Mouse (Mus musculus): ENCODE results near the gene Retsat. TPM values are rescaled to one million over a fixed set of nuclear protein-coding genes. Genes with fewer than 3 reads are reported as not detected.
A peak's percentile ranks its signal among the peaks of the same experiment; 100 is the strongest.

Gene Retsat
- 1 to 10 TPM; 2.7 to 4.1 TPM for polyA plus RNA-seq (2017; shearing (Covaris generic))

DNA sequence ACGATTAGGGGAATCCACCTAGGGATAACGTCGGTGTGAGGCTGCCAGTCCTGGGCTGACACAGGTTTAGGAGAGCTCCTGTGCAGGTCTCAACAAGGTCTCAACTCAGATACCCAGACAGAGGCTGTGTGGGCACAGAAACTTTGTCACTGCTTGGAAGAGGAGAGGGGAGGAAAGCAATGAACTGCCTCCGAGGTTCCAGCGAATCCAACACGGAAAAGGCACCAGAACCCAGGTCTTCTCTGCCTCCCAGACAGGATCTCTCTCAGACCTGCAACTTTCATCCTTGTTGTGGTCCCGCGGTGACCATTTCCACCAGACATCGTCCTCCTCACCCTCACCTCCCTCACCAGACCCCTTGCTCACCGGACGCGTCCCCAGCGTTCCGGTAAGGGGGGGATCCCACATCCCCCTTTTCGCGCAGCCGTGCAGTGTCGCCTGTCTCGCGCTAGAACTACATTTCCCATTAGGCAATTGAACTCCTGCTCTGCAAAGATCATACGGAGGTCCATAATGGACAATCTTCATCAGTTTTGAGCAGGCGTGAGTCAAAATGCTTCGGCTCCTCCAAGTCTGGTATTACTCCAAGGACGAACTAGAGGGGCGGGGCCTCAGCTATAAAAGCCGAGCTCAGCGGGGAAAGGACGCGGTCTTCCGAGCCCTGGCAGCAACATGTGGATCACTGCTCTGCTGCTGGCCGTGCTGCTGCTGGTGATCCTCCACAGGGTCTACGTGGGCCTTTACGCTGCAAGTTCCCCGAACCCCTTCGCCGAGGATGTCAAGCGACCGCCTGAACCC is at the start of gene Retsat, which contains the start of gene Elmod3:
Gene Retsat, plus strand, starts transcription at position 520 of the 798 bp plus-strand sequence.
Gene Elmod3, minus strand, starts transcription at position 458 of the 798 bp plus-strand sequence.
- peak; percentile 77 for ATAC-seq

DNA sequence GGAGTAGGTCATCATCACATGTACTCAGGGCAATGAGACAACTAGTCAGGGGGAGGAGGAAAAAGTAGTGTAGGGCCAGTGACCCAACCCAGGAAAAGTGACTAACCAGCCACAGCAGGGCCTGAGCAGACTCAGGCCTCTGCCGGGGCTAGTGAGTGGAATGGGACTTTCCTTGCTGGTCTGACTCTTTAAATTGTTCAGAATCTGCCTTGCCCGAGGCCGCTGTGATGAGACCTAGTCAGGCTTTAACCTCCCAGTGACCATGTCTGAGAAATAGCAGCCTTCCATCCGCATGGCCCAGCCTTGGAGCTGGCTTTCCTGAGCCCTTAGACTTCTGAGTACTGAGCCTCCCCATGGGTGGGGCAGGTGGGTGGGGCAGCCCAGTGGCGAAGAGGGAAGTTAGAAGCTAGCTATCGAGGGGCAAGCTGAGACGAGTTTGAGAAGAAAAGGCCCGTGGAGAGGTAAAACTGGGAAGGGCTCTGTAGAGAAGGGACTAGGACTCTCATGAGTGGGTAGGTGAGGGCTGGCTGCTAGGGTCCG is 49.2 kb upstream of the Retsat start:
- ATAC-seq = no peak

DNA sequence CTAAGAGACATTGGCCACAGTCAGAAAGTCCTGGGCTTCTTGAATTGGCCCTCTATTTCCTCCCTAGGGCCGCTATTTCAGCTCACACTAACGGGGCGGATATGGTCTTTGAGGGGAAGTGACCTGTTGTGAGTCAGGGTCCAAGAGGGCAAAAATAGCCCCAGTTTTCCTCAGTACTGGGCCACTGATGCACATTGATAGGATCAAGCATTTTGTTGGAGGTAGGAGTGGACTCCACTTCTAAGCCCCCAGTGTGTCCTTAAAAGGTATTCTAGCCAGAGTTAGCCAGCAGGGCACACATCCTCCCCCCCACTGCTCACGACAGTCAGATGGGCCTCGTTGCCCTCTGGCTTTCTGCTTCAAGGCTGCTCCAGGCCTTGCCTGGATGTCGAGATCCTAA is 48.2 kb upstream of the Retsat start:
- no peak for ATAC-seq

DNA sequence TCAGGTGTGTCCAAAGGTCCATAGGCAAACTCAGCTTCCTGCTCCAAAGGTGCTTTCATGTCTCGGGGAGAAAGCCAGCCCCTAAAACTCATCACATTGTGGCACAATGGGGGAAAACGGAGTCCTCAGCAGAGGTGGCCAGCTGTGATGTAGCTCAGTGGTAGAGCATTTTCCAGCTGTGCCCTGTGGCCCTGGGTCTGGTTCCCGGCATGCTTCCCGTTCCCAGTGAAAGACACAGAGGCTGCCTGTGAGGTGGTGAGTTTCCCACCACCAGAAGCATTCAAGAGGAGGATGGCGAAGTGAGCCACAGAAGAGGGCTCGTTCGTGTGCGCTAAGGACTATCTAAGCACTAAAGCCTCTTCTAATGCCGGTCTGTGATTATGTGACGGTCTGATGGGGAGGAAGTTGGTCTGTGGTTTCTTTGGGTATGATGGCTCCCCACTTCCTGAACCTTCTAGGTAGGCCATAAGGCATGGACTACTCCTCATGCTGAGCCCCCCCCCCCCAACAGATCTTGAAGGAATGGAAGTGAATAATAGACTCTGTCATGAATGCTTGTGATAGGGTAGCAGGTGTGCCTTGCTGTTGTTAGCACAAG is 47.7 kb upstream of the Retsat start:
- peak; percentile 48 for ATAC-seq

DNA sequence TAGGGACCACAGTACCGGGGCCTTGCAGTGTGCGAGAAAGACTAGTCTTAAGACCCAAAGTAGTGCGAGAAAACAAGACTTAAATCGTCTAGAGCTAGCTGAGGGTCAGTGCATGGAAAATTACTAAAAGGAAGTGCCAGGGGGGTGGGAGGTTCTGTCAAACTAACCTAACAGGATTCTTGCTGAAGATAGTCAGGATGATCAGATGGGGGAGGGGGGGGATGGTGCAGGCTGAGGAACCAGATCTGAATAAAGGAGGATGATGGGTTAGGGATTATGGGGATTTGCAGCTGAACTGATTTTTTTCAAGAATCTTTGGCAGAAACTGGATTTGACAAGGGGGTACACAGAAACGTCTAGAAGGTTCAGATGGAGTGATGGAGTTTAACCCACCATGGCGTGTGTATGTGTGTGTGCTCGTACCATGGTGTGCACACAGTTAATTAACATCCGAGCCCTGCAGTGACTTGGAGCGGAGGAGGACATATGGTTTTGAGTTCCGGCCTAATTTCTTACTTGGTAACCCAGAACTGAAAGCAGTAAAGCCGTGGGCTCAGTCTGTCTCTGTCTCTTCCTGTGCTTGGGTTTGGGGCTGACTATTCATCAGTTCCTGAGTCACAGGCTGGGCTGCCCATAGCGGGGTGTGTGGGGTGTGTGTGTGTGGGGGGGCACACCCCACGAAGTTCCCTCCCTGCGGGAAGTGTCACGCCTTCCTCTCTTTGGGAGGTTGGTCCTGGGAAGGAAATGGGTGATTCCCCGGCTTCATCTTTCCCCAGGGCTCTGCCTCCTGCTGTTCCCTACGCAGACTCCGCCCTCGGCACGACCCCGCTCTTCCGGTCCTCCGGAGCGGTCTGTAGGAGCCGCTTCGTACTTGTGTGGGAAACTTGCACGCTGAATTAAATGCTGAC is 45.9 kb upstream of the Retsat start:
- ATAC-seq = peak; percentile 83

DNA sequence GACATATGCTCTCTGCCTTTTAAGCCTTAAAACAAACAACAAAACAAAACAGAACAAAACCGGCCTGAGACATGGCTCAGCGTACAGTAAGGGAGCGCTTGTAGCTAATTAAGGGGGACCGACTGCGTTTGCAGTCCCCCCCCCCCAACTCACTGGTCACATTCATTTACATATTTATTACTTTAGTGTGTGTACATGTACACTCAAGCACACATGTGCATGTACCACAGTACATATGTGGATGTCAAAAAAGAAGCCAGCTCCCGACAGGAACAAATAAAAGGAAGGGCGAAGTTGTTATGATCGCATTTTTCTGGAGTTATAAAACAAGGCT is 45.2 kb upstream of the Retsat start:
- no peak for ATAC-seq

DNA sequence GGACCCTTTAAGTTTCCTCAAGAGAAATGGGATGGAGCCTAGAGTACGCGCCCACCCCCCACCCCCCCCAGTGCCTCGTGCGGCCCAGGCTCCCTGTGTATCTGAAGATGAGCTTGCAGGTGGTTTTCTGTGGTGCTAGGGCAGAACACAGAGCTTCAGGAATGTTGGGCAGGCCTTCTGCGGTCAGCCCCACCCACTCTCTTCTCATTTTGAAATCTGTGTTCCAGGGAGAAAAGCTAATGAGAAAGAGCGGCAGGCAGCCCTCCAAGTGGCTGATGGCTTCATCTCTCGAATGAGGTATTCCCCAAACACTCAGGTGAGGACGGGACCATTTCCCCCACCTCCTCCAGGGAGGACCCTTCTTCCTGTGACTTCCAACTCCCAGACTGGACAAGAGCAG is 37.5 kb upstream of the Retsat start:
- no peak for ATAC-seq

DNA sequence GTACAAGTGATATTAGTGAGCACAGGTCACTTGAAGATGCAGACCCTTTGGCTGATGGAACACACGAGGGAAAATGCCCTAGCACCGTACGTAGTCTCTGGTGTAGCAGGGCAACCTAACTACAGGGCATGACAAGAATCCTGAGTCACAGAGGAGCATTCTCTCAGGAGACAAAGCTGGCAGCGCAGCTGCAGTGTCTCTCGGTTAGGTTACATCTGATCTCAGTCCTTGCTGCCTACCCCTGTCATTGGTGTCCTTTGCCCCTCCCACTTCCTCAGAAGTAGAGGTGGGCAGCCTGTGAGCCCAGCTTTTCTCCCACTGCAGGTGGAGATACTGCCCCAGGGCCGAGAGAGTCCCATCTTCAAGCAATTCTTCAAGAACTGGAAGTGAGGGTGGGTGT is 35.8 kb upstream of the Retsat start:
- no peak for ATAC-seq

DNA sequence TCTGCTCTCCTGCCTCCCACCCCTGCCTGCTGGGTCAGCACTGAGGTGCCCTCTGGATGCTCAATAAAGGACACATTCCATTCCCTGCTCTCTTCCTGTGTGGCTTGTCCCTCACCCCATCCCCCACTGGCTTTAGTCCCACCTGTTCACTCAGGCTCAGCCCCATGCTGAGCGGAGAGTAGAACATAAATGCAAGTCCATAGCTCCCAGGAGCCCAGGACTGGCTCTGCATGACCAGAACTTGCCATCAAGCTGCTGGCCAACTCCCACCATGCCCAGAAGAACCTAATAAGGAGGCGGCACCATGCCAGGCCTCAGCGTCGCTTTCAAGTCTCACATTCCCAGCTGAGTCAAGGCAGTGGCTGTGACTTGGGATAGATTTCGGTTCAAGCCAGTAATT is 35.4 kb upstream of the Retsat start:
- no peak for ATAC-seq

DNA sequence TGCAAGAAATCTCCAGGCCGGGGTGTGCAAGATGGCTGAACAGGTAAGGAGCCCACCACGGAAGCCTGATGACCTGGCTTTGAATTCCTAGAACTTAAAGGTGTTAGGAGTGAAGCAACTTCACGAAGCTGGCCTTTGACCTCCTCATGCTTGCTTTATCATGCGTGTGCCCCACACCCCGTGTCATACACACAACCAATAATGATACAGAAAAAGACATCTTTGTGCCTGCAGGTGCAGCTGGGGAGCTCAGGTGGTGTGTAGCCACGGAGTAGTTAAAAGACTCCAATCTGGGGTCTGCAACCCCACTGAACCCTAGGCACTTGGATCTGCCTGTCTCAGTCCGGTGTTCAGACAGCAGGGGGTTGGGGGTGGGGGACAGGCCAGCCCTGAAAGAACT is 32.8 kb upstream of the Retsat start:
- no peak for ATAC-seq

DNA sequence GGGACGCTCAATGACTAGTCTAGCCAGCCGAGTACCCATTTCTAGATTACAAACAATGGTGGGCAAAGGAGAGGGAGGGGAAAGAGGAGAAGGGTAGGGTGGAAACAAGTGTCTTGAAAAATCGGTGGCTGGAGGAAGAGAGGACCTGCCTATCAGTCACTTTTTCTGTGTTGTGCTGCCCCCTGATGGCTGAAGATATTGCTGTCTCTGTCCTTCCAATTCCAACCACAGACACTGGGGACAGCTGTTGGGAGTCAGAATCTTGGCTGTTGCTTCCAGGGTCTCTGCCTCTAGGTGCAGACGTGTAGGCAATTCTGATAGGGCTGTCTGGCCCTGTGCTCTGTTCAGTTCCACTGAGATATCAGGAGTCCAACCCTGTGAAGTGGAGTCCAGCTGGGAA is 32.2 kb upstream of the Retsat start:
- ATAC-seq = peak; percentile 91

DNA sequence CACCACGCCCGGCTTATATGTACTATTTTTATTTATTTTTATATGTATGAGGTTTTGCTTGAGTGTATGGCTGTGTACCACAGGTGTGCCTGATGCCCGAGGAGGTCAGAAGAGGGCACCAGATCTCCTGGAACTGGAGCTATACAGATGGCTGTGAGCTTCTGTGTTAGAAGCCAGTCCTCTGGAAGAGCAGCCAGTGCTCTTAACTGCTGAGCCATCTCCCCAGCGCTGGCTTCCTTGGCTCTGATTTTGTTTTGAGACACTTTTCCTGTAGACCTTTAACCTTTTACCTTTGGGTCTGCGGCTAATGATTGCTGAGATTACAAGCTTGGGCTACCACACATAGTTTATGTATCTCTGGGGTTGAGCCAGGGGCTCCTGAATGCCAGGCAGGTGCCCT is 30.8 kb upstream of the Retsat start:
- ATAC-seq = no peak

DNA sequence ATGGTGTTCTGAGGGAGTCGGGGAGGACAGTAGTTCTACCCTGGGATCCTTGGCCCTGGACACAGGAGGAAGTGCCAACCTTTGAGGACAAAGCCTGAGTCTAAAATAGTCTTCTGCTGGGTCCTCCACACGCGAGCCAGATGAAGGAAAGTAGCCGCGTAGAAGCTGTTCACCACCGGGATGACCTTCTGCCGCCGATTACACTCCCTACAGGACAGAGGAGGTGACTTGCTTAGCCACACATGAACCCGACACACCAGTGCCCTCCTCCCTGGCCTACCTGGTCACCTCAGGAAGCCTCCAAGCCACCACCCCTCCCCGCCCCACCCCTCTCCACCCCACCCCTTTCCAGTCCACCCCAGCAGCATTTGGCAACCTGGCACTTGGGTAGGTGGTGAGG is 29.5 kb upstream of the Retsat start:
- no peak for ATAC-seq

DNA sequence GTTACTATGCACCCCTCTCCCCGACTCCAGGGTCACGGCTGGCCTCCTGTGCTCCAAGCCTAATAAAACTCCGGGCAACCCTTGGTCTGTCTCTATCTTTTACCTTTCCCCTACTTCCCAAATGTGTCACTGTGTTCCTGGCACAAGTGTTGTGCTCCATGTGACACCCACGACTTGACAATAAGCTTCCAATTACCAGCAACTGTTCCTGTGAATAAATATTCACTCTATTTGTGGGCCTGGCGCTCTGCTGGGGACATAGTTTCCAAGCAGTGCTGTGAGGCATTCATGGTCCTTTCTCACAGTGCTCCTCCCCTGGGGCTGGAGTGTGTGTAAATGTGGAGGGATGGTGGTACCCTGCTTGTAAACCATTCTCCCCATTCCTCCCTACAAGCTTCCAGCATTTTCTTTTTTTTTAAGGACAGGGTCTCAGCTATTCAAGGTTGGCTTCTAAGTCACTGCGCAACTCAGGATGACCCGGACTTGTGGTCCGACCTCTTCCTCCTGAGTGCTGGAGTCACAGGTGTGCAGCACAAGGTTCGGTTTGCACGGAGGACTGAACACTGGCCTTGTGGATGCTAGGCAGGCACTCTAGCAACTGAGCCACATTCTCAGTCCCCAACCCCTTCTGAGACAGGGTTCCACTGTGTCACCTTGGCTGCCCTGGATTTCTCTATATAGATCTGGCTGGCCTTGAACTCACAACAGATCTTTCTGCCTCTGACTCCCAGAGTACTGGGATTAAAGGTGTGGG is 27.5 kb upstream of the Retsat start:
- no peak for ATAC-seq

DNA sequence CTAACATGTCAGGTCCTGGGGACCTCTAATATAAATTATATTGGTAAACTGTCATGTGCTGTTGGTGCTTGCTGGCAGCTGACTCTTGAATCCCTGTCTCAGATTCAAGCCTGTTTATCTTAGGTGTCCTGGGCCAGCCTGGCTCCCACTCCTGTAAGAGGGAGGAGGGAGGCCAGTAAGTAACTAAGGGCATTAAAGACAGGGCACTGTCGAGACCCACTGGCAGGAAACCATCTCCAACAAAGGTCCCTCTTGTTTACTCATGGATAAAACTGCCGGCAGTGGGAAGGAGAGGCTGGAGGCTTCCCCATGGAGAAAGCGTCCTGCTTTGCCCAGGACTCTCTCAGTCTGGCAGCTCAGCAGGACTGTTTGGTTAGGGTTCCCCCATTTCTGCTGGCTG is 26.4 kb upstream of the Retsat start:
- ATAC-seq = no peak

DNA sequence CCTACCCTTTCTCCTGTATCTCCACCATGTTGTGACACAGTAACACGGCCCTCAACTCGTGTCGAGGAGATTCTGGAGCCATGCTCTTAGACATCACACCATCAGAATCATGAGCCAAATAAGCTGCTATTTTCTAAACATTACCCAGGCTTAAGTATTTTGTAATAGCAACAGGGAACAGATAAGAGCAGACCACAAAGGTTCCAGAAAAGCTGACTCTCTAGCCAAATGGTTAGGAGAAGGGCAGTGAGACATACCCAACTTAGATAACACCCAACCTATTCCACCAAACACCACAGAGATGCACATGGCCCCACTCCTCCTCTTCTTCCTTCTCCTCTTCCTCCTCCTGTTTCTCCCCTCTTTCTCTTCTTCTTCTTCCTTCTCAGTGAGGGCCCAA is 22.2 kb upstream of the Retsat start:
- ATAC-seq = no peak

DNA sequence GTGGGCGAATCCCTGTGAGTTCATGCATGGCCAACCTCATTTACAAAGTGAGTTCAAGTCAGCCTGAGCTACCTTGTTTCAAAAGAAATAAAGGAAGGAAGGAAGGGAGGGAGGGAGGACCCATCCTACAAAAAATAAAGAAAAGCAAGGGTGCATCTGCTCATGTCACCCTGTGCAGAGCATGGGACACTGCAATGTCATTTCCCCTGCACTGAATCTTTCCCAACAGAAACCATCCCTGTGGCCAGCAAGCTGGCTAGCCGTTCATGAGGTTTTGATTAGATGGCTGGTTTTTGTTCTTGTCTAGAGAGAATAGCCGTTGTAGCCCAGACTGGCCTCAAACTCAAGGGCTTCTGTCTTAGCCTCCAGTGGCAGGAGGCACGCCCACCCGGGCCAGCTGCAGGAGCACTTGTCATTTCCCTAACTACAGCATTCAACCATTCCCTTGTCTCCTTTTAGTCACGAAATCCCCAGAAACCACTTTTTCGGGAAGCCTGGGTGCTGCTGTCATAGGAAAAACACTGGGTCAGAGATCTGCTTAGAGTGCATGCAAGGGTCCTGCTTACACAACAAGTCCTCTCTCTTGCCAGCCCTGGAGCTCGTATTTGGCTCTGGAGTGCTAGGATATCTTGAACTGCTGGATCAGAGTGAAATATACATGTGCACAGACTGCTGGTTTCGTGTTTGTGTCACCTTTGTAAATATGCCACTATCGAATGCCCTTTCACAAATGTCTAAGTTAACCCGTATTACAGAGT is 16.5 kb upstream of the Retsat start:
- ATAC-seq = no peak

DNA sequence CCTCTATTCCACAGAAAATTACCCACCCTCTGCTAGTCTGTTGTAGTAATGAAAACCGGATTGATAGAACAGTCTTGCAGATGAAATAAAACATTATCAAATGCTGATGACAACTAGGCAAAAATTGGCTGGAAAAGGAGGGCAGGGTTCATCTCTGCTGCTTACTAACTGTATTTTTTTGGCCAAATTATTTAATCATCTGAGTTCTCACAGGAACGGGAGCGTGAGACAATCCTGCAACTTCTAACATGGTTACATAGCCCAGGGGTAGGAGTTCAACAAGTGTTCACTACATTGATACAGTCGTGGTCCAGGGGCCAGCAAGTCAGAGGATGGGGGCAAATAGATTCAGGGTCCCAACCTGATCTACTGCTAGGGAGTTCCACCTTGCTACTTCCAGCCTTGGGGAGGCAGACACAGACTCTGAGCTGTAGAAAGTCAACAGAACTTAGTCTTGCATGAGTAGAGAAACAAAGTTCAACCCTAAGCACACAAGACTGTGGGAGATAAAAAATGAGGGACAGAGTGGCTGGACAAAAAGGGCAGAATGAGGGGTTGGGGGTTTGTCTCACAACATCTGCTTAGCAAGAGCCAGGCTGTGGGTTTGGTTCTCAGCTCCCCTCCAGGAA is 14.9 kb upstream of the Retsat start:
- no peak for ATAC-seq

DNA sequence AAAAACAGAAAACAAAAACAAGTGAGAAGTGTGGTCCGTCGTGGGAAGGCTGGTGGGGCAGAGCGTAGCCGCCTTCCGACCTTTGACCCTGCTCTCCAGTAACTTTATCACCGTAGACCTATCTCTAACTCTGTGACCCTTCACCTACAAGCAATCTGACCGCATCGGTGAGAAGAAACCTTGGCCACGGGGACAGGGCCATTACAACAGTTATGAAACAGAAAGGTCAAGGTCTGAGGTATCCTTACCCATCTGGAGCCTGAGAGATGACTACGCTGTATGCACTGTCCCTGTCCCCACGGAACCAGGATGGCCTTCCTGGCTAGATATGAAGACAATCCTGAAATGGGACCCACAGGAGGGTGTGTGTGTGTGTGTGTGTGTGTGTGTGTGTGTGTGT is 14.1 kb upstream of the Retsat start:
- ATAC-seq = no peak

DNA sequence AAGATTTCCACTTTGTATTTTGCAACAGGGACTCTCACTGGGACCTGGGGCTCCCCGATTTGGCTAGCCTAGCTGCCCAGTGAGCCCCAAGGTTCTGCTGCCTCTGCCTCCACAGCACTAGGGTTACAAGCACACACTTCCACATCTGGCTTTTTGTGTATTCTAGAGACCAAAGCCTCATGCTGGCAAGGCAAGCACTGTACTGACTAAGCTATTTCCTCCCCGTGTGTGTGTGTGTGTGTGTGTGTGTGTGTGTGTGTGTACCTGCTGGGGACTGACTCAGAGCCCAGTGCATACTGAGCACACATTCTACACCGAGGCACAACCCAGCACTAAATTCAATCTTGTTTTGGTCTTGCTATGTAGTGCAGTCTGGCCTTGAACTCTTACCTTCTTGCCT is 11.6 kb upstream of the Retsat start:
- ATAC-seq = no peak

DNA sequence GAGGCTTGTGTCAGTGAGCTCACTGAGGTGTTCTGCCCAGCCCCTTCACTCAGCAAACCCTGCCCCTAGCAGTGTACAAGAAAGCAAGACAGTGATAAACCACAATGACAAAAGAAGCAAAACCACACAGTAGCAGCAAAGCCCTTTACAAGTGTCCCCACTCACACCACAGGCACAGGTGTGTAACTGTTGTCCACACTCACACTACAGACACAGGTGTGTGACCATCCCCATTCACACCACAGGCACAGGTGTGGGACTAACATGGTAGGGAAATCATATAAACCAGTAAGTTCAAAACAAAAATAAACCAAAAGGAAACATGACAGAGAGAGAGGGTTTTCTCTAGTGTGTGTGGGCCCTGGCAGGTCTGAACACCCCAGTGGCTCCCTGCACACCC is 10.0 kb upstream of the Retsat start:
- ATAC-seq = no peak
